Mouse (Mus musculus) c-Kit-negative CD71-positive TER-119-positive erythroid progenitor cells, embryonic 14.5 days (primary cell): ENCODE measurements around the gene Kif21b.
A peak's percentile ranks its signal among the peaks of the same experiment; 100 is the strongest.

Experiments
- DNase-seq: peaks from one replicate; pipeline ENCODE4 v3.0.0-alpha.2; 2013; ENCODE audit warnings: low read depth, low spot score

The Kif21b gene

DNA sequence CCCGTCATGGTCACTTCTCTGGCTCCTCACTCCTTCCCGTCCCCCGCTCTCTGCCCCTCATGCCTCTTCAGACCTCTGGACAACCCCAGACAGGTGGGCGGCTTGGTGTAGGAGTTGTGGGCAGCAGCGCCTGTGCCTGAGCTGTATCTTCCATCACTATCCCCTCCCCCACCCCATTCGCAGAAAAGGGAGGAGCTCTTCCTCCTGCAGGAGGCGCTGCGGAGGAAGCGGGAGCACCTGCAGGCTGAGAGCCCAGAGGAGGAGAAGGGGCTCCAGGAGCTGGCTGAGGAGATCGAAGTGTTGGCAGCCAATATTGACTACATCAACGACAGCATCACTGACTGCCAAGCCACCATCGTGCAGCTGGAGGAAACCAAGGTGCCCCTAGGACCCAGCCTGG is 28.6 kb downstream of the Kif21b start:
- DNase-seq, result no peak

DNA sequence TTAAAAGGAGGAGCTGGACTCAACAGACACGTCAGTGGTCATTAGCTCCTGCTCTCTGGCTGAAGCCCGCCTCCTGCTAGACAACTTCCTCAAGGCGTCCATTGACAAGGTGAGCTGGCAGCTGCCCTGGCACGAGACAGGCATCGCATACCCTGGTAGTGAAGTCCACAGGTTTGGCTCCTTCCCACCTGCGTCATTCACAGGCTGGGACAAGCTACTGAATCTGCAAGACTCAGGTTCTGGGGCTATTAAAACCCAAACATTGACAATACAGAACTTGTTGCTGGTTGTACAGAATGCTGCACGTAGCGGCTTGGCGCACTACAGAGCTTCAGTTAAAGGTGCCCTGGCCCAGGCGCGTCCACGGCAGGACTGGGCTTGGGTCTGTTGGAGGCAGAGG is 29.1 kb downstream of the Kif21b start:
- DNase-seq, result no peak

DNA sequence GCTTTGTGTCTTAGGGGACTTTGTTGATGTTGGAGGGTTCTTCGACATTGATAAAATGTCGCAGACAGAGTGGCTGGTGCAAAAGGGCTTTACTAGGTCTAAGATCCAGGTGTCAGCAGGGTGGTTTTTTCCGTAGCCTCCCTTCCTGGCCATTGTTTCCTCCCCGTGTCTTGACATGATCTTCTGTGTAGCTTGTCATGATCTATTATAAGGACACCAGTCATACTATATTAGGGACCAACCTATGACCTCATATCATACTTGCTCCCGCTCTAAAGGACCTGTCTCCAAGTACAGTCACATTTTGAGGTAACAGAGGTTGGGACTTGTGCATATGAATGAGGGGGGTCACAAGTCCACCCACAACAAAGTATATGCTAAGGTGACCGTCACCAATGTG is 29.7 kb downstream of the Kif21b start:
- DNase-seq, result no peak

DNA sequence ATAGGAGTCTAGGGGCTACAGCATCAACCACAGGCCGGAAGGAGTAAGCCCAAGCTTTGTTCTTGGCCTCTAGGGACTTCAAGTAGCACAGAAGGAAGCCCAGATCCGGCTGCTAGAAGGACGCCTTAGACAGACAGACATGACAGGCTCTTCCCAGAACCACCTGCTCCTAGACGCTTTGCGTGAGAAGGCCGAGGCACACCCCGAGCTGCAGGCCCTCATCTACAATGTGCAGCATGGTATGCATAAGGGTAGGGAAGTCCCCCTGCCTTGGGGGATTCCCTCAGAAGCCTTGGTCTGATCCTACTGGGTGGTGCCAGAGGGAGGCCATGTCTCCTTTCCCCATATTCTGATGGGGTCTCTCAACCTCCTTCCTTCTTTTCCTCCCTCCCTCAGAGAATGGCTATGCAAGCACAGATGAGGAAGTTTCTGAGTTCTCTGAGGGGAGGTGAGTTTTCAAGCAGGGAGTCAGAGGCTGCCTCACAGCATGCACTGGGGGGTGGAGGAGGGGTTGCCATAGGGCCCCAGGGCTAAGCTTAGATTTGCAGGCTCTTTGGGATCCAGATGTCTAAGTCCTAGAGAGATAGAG is 30.2 kb downstream of the Kif21b start:
- DNase-seq, result no peak

DNA sequence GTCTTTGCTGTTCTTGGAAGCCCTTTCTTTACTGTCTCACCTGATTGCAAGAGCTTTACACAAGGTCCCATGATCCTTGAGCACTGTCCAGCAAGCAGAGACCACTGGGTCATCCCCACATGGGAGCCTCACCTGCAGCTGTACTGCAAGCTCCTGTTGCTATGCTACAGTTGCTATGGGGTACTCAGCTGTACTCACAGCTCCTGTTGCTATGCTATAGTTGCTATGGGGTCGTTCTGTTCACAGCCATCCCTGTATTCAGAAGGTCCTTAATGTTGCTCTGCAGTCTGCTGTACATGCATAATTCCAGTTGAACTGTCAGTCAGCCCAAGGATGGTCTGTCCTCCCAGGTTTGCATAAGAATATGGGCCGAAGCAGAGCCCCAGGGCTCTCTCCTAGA is 34.2 kb downstream of the Kif21b start:
- DNase-seq, result no peak

DNA sequence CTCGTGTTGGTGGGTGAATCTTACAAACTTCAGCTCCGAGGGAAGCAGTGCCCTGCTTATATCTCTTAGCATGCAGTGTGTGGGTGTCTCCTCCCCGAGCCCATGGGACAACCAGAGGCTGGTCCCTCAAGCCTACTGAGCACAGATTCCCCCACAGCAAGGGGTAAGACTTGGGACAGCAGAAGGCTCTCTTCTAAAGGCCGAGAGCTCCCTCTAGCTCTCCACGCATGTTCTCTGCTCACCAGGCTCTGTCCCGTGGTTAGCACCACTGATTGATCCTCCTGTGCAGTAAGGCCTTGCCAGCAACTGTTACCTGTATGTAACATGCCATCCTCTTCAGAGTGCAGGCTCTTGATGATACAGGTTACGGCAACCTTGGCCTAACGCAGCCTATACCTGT is 36.5 kb downstream of the Kif21b start:
- no peak for DNase-seq

DNA sequence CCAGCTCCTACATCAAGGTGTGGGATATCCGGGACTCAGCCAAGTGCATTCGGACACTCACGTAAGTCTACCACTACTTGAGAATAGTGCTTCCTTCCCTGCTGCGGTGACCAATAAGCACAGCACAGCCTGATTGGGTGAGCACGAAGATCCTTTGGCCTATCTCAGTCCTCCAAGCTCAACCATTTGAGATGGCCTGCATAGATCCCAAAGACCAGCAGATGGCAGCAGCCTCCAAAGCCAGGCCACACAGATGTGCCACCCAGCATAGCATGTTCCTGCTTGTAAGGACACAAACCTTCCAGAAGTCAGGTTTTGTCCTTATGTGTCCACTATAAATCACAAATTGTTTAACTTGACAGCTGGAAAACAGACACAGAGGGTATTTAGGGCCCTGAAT is 38.9 kb downstream of the Kif21b start:
- DNase-seq, result peak; percentile 40

DNA sequence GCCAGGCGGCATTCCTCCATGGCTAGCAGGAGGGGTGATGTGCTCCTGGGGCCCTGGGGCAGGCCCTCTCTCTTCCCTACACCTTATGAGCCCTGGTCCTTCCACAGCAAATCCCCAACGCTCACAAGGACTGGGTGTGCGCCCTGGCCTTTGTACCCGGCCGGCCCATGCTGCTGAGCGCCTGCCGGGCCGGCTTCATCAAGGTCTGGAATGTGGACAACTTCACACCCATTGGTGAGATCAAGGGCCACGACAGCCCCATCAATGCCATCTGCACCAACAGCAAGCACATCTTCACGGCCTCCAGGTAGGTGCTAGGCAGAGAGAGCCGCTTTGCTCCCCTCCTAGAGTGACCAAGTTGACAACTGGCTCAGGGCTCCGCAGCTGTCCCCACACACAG is 41.5 kb downstream of the Kif21b start:
- DNase-seq, result no peak

DNA sequence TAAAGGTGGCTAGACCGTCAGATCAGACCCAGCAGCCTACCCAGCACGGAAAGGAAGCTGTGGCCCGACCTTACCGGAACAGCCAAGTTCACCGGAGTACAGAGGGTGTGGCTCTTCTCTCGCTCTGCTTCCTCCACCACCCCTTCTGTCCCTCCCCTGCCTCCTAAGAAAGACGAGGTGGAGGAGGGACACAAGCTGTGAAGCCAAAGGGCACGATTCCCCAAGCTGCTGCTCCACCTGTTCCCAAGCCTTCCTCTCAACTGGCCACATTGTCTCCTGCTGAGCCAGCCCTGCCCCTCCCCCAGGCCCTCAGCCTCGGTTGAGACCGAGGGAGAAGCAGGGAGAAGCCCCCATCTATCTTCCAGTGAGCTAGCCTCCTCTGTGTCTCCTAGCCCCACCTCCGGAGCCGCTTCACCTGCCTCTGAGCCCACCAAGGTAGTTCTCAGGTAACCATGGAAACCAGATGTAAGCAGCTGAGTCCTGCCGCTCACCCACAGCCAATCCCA is 43.0 kb downstream of the Kif21b start:
- no peak for DNase-seq

DNA sequence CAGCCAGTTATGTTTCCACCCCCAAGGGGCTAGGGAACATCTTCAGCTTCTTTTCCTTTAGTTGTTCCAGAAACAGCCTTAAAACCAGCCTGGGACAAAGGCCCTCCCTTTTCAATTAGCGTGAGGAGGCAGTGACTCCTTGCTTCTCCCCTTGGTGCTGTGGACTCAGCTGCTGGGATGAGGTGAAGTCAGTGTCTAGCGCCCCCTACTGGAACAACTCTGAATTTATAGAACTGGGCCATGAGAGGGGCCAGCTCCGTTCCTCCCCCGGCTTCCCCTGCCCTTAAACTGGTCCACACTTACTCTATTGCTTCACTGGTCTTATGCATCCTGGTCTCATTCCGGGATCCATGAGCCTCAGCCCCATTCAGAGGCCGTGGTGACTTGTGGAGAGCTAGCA is 44.0 kb downstream of the Kif21b start:
- peak; percentile 60 for DNase-seq

DNA sequence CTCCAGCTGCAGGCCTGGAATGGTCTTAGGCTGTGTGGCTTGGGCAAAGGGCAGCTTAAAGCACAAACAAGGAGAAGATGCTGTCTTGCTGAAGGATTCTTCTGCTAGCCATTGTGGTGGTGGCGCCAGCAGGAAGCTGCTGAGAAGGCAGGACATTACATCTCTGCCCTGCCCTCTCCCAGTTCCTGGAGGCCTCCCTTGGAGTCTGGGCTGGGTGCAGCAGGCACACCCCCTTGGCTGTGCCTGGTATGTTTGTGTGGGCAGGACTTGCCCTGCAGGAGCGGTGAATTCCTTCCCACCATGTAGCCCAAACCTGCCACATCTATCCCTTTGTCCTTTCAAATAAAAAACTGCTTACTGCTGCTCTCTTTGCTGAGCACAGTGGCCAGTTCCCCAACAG is 45.9 kb downstream of the Kif21b start:
- no peak for DNase-seq

DNA sequence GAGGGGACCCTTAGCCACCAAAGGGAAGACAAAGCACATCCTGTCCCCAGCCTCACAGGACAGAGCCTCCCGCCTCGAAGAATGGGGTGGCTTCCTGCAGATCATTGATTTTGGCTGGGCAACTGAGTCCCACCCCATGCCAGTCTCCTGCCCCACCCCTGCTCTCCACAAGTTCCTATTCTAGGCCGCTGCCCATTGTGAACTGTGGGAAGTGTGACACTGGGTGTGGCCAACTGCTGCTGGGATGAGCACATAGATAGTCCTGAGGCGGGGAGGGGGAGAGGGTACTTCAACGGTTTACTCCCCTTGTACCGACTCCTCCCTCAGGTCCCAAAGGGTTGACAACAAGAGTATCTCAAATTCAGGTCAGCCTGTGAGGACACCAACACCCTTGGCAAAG is 47.6 kb downstream of the Kif21b start:
- no peak for DNase-seq

DNA sequence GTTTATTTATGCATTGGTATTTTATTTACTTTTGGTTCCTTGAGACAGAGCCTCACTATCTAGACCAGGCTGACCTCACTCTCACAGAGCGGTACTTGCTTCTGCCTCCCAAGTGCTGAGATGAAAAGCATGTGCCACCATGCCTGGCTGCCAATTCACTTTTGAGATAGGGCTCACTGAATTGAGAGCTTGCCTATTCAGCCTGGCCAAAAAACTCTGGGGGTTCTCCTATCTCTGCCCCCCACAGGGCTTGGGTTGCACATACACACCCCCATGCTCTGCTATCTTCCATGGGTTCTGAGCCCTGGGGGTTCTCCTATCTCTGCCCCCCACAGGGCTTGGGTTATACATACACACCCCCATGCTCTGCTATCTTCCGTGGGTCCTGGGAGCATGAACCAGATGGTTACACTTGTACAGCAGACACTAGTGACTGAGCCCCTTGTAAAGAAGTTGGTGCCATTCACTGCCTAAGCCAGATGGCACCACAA is 48.4 kb downstream of the Kif21b start:
- no peak for DNase-seq

DNA sequence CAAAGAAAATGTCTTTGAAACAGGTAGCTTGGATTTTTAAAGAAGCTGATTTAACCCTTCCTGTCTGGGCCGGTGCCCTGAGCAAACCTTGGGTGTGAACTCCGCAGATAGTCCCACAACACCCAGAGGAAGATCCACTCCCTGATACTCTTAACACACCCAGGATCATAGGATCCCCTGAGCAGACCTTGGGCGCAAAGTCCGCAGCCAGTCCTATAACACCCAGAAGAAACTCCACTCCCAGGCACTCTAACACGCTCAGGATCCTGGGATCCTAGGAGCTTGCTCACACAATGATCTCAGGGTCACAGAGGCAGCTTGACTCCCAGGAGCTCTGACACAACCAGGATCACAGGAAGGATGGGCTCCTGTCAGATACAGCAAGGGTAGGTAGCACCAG is 58.8 kb downstream of the Kif21b start:
- no peak for DNase-seq

DNA sequence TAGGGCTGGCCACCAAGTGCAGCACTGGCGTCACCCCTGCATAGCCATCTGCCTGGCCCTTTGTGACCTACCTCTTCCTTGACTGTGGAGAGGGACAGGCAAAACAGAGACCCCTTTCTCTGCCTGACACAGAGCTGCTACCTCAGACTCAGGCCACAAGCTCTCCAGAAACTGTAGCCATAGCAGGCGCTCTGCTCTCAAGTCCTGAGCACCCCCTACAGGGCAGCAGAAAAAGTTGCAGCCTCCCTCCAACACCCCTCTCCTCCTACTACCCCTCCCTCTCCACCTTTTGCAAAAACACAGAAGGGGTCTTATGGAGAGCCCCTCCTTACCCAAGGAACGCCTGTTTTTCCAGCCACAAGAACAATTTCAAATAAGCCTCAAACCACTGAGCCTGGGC is 81.6 kb downstream of the Kif21b start, which contains the start of gene Mroh3:
Gene Mroh3, minus strand, starts transcription at position 26 of the 400 bp plus-strand sequence.
- no peak for DNase-seq

DNA sequence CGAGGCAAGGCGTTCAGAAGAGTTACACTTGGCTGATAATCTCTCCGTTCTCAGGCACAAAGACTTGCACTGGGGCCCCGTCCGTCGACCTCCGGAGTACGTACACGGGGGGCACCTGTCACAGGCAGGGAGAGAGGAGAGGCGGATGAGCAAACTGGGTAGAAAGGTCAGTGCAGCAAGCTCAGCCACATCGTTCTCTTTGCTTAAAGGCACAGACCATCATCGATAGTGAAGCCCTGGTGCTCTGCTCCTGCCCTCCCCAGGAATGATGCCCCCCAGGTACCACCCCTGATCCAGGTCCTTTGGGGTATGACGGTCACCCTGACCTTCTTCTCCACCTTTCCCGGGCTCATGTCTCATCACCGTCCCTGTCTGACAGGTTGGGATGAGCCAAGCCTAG is 83.1 kb downstream of the Kif21b start:
- no peak for DNase-seq

DNA sequence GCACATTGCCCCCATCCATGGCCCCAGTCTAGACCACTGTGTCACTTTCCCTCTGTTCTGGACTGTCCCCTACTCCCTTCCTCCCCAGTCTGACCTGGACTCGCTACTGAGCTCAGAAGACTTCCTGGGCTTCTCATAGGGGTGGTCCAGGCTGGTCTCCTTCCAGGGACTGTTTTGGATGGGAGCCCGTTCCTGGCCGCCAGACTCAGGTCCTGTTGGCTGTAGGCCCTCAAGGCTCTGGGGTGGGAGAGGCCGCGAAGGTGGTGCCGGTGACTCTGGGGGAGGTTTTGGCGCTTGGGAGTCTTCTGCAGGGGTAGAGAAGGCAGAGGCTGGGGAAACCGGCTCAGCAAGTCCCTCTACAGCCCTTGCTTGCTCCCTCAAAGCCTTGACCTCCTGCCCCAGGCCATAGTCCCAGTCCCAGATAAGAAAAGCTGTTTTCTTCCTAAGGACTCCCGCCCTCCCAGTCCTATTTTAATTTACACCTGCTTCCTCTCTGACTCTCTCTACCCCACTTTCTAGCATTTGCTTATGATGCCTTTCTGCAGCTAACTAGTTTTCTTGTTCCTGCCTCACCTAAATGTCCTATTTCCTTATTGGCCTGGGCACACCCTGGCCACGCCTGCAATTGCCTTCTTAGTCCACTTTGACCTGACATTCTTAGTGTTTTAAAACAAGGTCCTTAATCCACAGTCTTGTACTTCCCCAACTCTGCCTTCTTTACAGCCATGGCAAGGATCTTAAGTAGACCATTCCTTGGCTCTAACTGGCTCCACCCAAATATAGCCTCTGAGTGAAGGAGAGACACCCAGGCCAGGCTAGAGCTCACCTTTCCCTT is 89.1 kb downstream of the Kif21b start:
- DNase-seq, result no peak

DNA sequence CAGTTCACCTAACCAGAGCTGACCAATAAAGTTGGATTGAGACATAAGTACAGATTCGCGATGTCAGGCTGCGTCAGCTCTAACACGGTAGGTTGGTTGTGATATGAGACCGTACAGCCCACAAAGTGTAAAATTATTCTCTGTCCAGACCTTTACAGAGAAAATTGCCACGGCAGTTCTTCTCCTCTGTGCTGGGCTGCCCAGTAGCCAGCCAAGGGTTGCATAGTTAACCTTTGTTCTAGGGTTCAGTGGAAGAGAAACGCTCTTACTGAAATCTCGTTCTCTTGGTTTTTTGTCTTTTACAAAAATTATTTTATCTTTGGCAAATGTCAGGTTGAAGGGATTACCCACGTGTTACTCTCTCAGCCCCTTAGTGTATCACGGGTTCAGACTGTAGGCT is 91.2 kb downstream of the Kif21b start:
- no peak for DNase-seq

DNA sequence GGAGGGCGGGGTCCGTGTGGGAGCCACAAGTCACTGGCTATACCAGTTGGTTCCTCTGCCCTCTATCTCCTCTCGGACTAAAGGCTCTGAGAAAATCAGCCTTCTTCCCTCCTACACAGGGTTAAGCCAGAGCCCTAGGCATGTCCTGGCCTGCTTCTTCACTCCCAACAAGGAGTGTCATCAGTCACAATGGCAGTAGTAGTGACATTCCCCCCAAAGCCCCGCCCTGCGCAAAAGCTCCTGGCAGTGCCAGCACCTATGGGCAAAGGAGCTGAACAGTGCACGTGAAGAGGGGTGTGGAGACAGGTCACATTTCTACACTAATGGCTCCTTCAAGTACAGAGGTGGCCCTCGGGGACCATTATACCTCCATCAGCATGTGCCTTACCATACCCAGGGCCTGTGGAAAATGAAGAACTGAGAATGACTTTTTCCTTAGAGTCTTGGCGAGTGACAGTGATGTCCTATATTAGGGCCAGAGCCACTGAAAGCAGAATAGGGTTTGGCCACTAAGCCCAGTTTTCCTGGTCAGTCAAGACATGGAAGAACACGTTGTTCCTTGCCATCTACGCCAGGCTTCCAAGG is 92.7 kb downstream of the Kif21b start:
- no peak for DNase-seq

DNA sequence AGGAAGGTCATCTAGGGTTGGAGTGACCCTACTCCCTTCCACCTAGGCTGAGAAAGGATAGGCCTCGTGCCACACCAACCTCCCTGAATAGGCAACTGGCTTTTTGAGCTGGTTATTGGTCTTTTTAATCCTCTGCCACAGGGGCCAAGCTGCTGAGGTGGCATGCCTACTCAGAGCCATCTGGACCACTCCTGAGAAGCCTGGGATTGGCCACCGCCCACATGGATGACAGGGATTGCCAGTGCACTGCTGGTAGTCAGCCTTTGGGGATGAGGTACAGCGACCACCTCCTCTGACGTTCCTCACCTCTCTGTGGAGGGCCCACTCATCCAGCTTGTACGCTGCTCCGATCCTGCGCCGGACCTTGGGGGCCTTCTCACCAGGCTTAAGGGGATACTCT is 94.7 kb downstream of the Kif21b start:
- DNase-seq, result no peak

DNA sequence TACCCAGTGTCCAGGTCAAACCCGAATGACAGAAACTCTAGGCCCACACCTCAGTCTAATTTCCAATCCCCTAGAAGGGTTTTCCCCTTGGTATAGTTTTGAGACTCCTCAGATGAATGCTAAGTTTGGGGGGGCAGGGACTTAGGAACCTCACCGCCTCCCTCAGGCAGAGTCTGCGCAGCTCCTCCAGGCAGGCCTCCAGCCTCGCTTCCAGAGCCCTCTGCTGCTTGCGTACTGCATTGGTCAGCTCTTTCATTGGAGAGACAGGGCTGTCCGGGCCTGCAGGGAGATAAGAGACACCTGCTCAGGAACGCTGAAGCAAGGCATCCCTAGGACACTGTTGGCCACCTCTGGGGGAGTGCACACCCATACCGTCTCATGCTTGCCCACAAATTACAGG is 95.4 kb downstream of the Kif21b start:
- no peak for DNase-seq
